Mouse (Mus musculus) olfactory bulb, adult 2 months (tissue): ENCODE data around the gene Hist1h1t. TPM values are rescaled to one million over a fixed set of nuclear protein-coding genes. Genes with fewer than 3 reads are reported as not detected.
A peak's percentile ranks its signal among the peaks of the same experiment; 100 is the strongest.

ENCODE experiments used
- H3K27ac ChIP-seq: fragments of 200-500 bp; 2 replicates; pipeline ENCODE4 v1.5.1; 2012; ENCODE audit warnings: low read depth, low read length; ENCODE audit not compliant: insufficient read depth
- H3K4me1 ChIP-seq: fragments of 200-500 bp; 2 replicates; pipeline ENCODE4 v1.6.1; 2012; ENCODE audit warnings: low read length; ENCODE audit not compliant: control insufficient read depth, insufficient read depth
- H3K4me3 ChIP-seq: fragments of 200-500 bp; 2 replicates; pipeline ENCODE4 v1.5.1; 2012; ENCODE audit warnings: mild to moderate bottlenecking, low read depth, low read length, moderate library complexity; ENCODE audit not compliant: insufficient read depth
- CTCF ChIP-seq: fragments of 200-500 bp; IDR thresholded peaks from 2 replicates; pipeline ENCODE4 v1.5.1; 2012; ENCODE audit warnings: low read depth, mild to moderate bottlenecking, low read length, moderate library complexity; ENCODE audit not compliant: insufficient read depth
- POLR2A ChIP-seq: fragments of 200-500 bp; IDR thresholded peaks from 2 replicates; pipeline ENCODE4 v1.6.1; 2012; ENCODE audit warnings: mild to moderate bottlenecking, low read depth, low read length, moderate library complexity; ENCODE audit not compliant: insufficient read depth
- WGBS: fragments of 180-500 bp; shearing (Covaris S2); methylation state at CpG from one replicate; pipeline ENCODE4 v1.1.7; 2018; 5-methylcytosine and 5-hydroxymethylcytosine counted together
- polyA plus RNA-seq: library from polyadenylated mRNA; stranded (reverse); fragments of >200 nt; gene quantifications from 2 replicates; pipeline ENCODE4 v1.2.4, GENCODE M21; 2012; ENCODE audit warnings: low replicate concordance; ENCODE audit not compliant: missing spikeins, insufficient read depth, insufficient read length

Gene Hist1h1t
- polyA plus RNA-seq, 1 experiment: not detected

DNA sequence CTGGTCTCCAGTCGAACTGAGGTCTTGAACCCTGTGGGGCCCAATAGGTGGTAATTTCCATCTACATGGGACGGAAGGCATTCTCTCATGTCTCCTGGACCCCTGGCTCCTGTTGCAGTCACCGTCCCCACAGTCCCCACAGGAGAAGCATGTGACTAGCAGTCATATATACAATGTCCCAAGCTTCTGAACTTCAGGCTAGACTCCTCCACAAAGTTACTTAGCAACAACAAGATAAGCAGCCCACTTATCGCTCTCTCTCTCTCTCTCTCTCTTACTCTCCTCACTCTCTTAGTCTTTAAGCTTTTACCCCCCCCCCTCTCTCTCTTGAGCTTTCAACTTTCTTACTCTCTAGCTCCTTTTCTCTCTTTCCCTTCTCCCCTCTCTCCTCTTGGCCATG, 28.6 kb downstream of the Hist1h1t start:
- TF ChIP-seq POLR2A (no peak), CTCF (no peak)
- Histone ChIP-seq H3K4me1 (no peaks in the 10 kb centered on the region), H3K4me3 (no peak overlapping the region), H3K27ac (no peak overlapping the region)
- WGBS: 89% methylated on average over 4 of the region's 4 CpGs

DNA sequence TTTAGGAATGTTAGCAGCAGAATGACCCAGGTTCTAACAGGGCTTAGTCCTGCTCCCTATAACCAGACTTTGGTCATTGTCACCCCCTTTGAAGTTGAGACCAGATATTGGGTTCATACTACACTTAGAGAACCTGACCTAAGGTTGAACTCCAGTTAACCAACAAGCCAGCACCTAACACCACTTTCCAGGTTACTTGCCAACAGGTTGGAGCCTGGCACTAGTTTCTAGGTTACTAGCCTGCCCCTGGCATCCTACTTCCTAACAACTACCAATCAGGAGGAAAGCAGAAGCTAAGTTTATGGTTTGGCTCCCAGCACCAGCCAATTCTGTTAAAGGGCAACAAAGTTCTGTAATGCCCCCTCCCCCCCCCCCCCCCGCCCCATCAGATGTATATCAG, 29.6 kb downstream of the Hist1h1t start:
- Histone ChIP-seq H3K27ac (no peak overlapping the region), H3K4me3 (no peak overlapping the region), H3K4me1 (no peaks in the 10 kb centered on the region)
- TF ChIP-seq POLR2A: no peak
- no peak for TF ChIP-seq CTCF
- 59% methylated on average over 1 of the region's 1 CpGs for WGBS

DNA sequence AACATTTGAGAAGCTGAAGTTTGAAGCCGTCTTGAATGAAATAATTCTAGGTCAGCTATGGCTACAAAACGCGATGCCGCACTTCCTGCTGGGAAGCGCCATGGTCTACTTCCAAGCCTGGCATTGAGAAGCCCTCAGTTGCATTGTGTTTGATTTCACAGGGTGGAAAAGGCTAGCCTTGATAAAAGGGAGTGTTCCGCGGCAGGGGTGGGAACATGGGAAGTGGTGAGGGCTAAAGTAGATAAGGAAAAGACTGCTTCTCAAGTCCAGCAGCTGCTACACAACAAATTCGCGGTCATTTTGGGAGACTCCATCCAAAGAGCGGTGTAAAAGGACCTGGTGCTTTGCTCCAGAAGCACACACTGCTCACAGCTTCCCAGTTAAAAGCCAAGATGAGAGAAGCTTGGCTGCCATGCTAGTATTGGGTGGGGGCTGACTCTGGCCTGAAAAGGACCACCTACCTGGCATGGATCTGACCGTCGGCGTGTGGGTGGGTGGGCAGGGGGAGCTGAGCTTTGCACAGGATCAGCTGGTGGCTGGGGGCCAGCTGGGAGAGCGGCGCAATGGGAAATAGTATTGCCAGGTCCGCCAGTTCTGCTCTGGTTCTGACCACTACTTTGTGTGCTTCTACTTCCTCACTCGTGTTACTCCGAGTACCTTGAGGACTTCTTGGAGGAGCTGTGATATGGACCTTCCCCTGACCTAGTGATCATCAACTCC, 33.0 kb downstream of the Hist1h1t start:
- Histone ChIP-seq H3K4me1 (no peaks in the 10 kb centered on the region), H3K27ac (no peak overlapping the region), H3K4me3 (no peak overlapping the region)
- WGBS: 83% methylated on average over 18 of the region's 18 CpGs
- TF ChIP-seq CTCF (no peak), POLR2A (no peak)

DNA sequence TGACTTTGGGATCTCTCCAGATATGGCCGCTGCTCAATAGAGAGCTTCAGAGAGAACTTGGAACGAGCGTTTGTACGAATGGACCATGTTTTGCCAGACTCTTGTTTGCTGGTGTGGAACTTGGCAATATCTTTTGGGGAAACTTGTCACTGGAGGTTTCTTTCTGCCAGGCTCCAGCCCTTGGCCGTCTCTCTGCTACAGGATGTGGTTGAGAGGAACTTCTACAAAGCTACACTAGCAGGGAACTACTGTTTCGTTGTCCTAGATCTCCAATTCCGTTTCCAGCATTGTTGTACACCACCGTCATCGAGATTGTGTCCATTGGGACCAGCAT, 33.5 kb downstream of the Hist1h1t start:
- no peak for TF ChIP-seq CTCF

DNA sequence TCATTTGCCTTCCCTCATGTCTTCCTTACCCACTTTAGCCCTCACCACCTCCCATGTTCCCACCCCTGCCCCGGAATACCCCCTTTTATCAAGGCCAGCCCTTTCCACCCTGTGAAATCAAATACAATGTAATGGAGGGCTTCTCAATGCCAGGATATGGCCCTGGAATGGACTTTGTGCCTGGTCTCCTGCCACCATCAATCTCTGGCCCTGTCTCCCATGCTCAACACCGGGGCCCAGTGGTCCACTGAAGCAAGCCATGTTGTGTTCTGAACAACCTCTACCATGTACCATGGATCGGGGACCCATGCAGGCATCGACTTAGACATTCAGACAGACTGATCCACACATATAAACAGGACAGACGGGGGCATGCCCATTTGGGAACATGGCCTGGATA, 34.1 kb downstream of the Hist1h1t start:
- Histone ChIP-seq H3K4me3 (no peak overlapping the region), H3K27ac (no peak overlapping the region), H3K4me1 (no peaks in the 10 kb centered on the region)
- WGBS: 95% methylated on average over 5 of the region's 5 CpGs
- no peak for TF ChIP-seq POLR2A
- no peak for TF ChIP-seq CTCF

More for the DNA sequence above, 33.5 kb downstream of the Hist1h1t start:
- Histone ChIP-seq H3K4me1 (no peaks in the 10 kb centered on the region), H3K27ac (no peak overlapping the region), H3K4me3 (no peak overlapping the region)
- WGBS: 71% methylated on average over 9 of the region's 9 CpGs

DNA sequence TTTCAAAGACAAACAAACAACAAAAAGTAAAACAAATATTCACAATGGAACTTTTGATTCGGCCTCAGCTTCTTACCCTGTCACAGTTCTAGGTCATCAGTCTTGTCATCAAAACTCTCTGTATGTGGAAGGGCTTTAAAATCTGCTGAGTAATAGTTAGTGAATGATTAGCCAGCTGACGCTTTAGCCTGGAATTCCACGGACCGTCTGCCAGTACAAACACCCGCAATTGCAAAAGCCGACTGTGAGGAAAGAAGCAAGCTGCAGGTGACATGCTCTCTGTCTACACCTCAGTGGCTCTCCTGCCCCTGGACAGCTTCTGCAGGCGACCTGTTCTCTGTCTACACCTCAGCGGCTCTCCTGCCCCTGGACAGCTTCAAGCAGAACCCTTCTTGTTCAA, 34.9 kb downstream of the Hist1h1t start:
- TF ChIP-seq CTCF (no peak), POLR2A (no peak)
- WGBS: 57% methylated on average over 8 of the region's 8 CpGs

DNA sequence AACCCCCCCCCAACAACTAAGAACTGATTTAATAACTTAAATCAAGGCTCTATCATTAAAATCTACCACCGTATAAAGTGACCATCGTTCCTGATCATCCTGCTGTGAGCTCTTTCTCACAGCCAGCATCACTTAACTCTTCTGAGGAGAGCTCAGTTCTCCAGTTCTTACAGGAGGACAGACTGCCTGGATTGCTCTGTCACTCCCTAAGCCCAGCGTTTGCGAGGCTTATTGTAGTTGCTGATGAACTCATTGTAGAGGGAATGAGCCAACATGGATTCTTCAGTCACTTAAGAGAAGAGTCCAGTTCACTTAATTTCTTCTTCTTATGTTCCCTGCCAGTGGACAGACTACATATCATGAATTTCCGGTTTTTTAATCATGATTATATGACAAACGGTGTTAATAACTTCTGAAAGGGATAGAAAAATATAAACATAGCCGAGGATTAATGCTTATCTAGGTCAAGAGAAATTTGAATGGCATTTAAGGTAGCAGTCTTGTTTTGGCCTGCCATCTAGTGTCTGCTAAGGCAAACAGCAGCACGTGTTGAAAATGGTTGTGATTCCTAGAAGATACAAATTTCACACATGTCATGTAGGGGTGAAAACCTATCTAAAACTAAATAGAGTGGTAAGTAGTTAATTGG, 36.7 kb downstream of the Hist1h1t start:
- 20% methylated on average over 8 of the region's 8 CpGs for WGBS
- Histone ChIP-seq H3K27ac (no peak overlapping the region), H3K4me1 (no peaks in the 10 kb centered on the region), H3K4me3 (no peak overlapping the region)
- TF ChIP-seq POLR2A (no peak), CTCF (no peak)

More for the DNA sequence above, 34.9 kb downstream of the Hist1h1t start:
- Histone ChIP-seq H3K4me1 (no peaks in the 10 kb centered on the region), H3K27ac (no peak overlapping the region), H3K4me3 (no peak overlapping the region)

DNA sequence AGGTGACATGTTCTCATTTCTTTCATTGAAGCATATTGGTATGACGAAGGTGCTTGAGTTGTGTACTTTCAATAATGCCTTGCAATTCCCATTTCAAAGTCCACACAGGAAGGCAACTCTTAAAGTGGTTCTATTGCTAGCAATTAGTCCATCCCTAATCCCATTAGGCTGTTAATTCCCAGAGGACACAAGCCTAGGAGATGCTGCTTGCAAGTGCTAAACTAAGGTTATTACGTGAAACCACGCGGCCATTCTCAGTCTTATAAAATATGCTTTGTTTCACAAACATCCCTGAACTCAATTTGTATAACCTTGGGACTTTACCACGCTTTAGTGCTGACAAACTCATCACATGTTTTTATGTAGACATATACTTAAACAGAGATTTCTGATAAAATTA, 41.5 kb downstream of the Hist1h1t start:
- WGBS: 91% methylated on average over 5 of the region's 5 CpGs
- Histone ChIP-seq H3K27ac (no peak overlapping the region), H3K4me1 (no peaks in the 10 kb centered on the region), H3K4me3 (no peak overlapping the region)
- TF ChIP-seq CTCF: no peak

DNA sequence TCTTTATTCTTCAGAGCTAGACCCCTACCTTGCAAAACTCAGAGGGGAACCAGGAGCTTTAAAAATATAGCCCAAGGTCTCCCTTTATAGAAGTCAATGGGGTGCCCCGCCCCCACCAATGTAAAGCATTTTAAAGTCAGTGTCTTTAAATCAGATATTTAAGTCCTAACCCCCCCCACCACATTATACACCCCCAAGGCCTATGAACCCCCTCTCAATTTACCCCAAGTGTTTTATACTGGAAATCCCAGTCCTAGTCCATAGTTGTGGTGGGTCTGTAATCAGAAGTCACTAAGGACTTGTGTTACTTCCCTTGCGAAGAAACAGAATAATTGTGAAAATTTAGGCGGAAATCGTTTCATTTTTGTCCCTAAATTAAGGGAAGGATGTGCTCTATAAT, 42.4 kb downstream of the Hist1h1t start:
- H3K4me3 ChIP-seq: no peak overlapping the region
- 21% methylated on average over 4 of the region's 4 CpGs for WGBS
- H3K4me1 ChIP-seq: no peaks in the 10 kb centered on the region
- H3K27ac ChIP-seq: peak overlapping the region; percentile 91
- TF ChIP-seq POLR2A (no peak), CTCF (no peak)
